8 mouse cellular contexts compared by ENCODE assay signal in genomic region chr11:6389483-6389921, GRCm38 (mm10). TPM values are rescaled to one million over a fixed set of nuclear protein-coding genes. Genes with fewer than 3 reads are reported as not detected.
A peak's percentile ranks its signal among the peaks of the same experiment; 100 is the strongest.
DNase-seq lines count a peak whose midpoint lies in the region; ATAC-seq and TF ChIP-seq lines count a peak whose summit lies in the region.

No protein-coding gene starts in this region.

- in situ Hi-C loops in ES-E14 (cut with MboI; ENCODE audit: low sequenced_read_pairs in 2 of 2, unreplicated experiment in 2 of 2), result no loop called here

- H3K36me3 ChIP-seq in ES-E14 (ENCODE audit: control insufficient read depth, insufficient read depth, low read length, poor library complexity, severe bottlenecking), result peaks cover 11% of the 10 kb centered on the region; the same call in 1 of the 2 replicates
- H3K36me3 ChIP-seq in erythroblast, embryonic 14.5 days (ENCODE audit: control insufficient read depth), result peaks cover 21% of the 10 kb centered on the region
- H3K36me3 ChIP-seq in kidney, postnatal 0 days (ENCODE audit: insufficient read depth, low read length), result 0 out of 2 replicates have a peak, but pooled peaks cover 5% of the 10 kb centered on the region
- H3K36me3 ChIP-seq in midbrain, embryonic 14.5 days (ENCODE audit: control insufficient read depth, insufficient read depth, low read length), result peaks cover 28% of the 10 kb centered on the region

- peaks cover 4 to 6% of the 10 kb centered on the region in 2 experiments; a peak in 3 of 4 replicates for H3K4me1 ChIP-seq in ES-E14 (ENCODE audit: control insufficient read depth in 2 of 2, insufficient read depth in 2 of 2, low read length in 2 of 2, poor library complexity in 1 of 2)
- H3K4me1 ChIP-seq in erythroblast, embryonic 14.5 days (ENCODE audit: control insufficient read depth), result peaks cover 37% of the 10 kb centered on the region
- H3K4me1 ChIP-seq in kidney, postnatal 0 days (replicated peaks; ENCODE audit: insufficient read depth, low read length), result peaks cover 15% of the 10 kb centered on the region
- peaks cover 20% of the 10 kb centered on the region for H3K4me1 ChIP-seq in midbrain, embryonic 14.5 days (ENCODE audit: control insufficient read depth, insufficient read depth, low read length)

- H3K27me3 ChIP-seq in erythroblast, embryonic 14.5 days (ENCODE audit: control insufficient read depth), result no peaks in the 10 kb centered on the region
- no peaks in the 10 kb centered on the region for H3K27me3 ChIP-seq in kidney, postnatal 0 days (ENCODE audit: insufficient read depth, low read length)
- H3K27me3 ChIP-seq in midbrain, embryonic 14.5 days (ENCODE audit: control insufficient read depth, insufficient read depth, low read length), result no peaks in the 10 kb centered on the region

- no peak; the same call in none of the 2 replicates for ATAC-seq in kidney, postnatal 0 days (replicated peaks; ENCODE audit: low FRiP score, low read depth)
- peak; percentile 65 for ATAC-seq in midbrain, embryonic 14.5 days (ENCODE audit: low FRiP score, low TSS enrichment)

- peak overlapping the region; percentile 42; the same call in 1 of the 2 replicates for H3K27ac ChIP-seq in ES-E14 (ENCODE audit: insufficient read depth, low read depth, low read length, poor library complexity, severe bottlenecking)
- peak overlapping the region; percentile 97 for H3K27ac ChIP-seq in kidney, postnatal 0 days
- H3K27ac ChIP-seq in midbrain, embryonic 14.5 days (replicated peaks; ENCODE audit: low read depth, low read length), result peak overlapping the region; percentile 93

- peak overlapping the region; percentile 90 for H3K4me2 ChIP-seq in kidney, postnatal 0 days (ENCODE audit: low read length)
- H3K4me2 ChIP-seq in midbrain, embryonic 14.5 days (ENCODE audit: low read length), result peak overlapping the region; percentile 78

- peak; percentile 20 for DNase-seq in embryo, embryonic 10 days (ENCODE audit: low spot score)
- no peak for DNase-seq in embryo, embryonic 10.5 days (ENCODE audit: low spot score)
- DNase-seq in ES-E14 (ENCODE audit: low read depth, low spot score), result no peak
- no peak for DNase-seq in kidney, postnatal 0 days (ENCODE audit: low spot score)
- DNase-seq in midbrain, embryonic 14.5 days, result peak; percentile 55
- DNase-seq in right cerebral cortex, adult 18-20 months, result no peak
- no peak for DNase-seq in gastrocnemius, adult 8-10 months (ENCODE audit: low spot score in 2 of 2)

- 2% methylated on average over 25 of the region's 43 CpGs for WGBS in kidney, postnatal 0 days
- under 1% methylated on average over 41 of the region's 43 CpGs for WGBS in midbrain, embryonic 14.5 days

- peak overlapping the region; percentile 83 to 100 for H3K4me3 ChIP-seq in ES-E14 (ENCODE audit: insufficient read depth in 1 of 2, low read depth in 1 of 2, low read length in 2 of 2, poor library complexity in 1 of 2, severe bottlenecking in 1 of 2)
- peak overlapping the region; percentile 91 for H3K4me3 ChIP-seq in erythroblast, embryonic 14.5 days (replicated peaks)
- peak overlapping the region; percentile 74 for H3K4me3 ChIP-seq in kidney, postnatal 0 days (replicated peaks; ENCODE audit: low read depth, low read length)
- peak overlapping the region; percentile 98 for H3K4me3 ChIP-seq in midbrain, embryonic 14.5 days (replicated peaks; ENCODE audit: low read depth, low read length)

- H3K9ac ChIP-seq in ES-E14 (ENCODE audit: insufficient read depth, low read depth, low read length, poor library complexity, severe bottlenecking), result peak overlapping the region; percentile 86
- H3K9ac ChIP-seq in kidney, postnatal 0 days (ENCODE audit: low read depth, low read length), result peak overlapping the region; percentile 89
- H3K9ac ChIP-seq in midbrain, embryonic 14.5 days (replicated peaks; ENCODE audit: low read length), result peak overlapping the region; percentile 97

- no peak for TF ChIP-seq CTCF in kidney, postnatal 0 days (IDR thresholded peaks at IDR 0.05; ENCODE audit: low read depth)

- no peaks in the 10 kb centered on the region for H3K9me3 ChIP-seq in ES-E14 (ENCODE audit: control insufficient read depth, insufficient read depth, low read depth, low read length)
- H3K9me3 ChIP-seq in erythroblast, embryonic 14.5 days (ENCODE audit: control insufficient read depth, low read length), result no peaks in the 10 kb centered on the region
- H3K9me3 ChIP-seq in kidney, postnatal 0 days (replicated peaks; ENCODE audit: low read length), result no peaks in the 10 kb centered on the region
- no peaks in the 10 kb centered on the region for H3K9me3 ChIP-seq in midbrain, embryonic 14.5 days (ENCODE audit: control insufficient read depth, low read length)

TF ChIP-seq in ES-E14, 5 proteins besides CTCF, POLR2A, EP300 and RAD21:
- TF ChIP-seq ZC3H11A (IDR thresholded peaks at IDR 0.05; ENCODE audit: borderline replicate concordance, low read depth, low read length), result no peak
- no peak for TF ChIP-seq CHD2 (IDR thresholded peaks at IDR 0.05; ENCODE audit: low read depth, low read length)
- TF ChIP-seq ZNF384 (IDR thresholded peaks at IDR 0.05; ENCODE audit: low read depth, low read length), result no peak
- TF ChIP-seq MAFK (IDR thresholded peaks at IDR 0.05; ENCODE audit: insufficient read depth, low read depth, low read length), result no peak
- no peak for TF ChIP-seq HCFC1 (IDR thresholded peaks at IDR 0.05; ENCODE audit: borderline replicate concordance, insufficient read depth, low read length)

RNA-seq across cellular contexts. Expression of gene Zmiz2, which starts 0.6 kb away (rescaled TPM):
- total RNA-seq in ES-E14 (2012; rRNA removed), result 19.6 and 22.6 TPM in 2 replicates
- polyA plus RNA-seq in erythroblast, embryonic 14.5 days (2012), result 13.1 and 13.2 TPM in 2 replicates
- polyA plus RNA-seq in kidney, postnatal 0 days (2015; fragmentation: Nextera tagmentation; extraction: Ambion mirVana), result 9.9 TPM in 2 replicates
- 41.6 and 42.6 TPM in 2 replicates for polyA plus RNA-seq in midbrain, embryonic 14.5 days (2014; fragmentation: Nextera tagmentation; extraction: Ambion mirVana)
- 10 to 100 TPM; 50.7 to 65.8 (median 53.6) TPM for total RNA-seq in gastrocnemius, adult 8-10 months (2022)

RNA-seq across cellular contexts. Expression of gene Ppia, which starts 25.7 kb away (rescaled TPM):
- total RNA-seq in ES-E14 (2012; rRNA removed), result 4,715 and 6,168 TPM in 2 replicates
- 5.4 and 5.5 TPM in 2 replicates for polyA plus RNA-seq in erythroblast, embryonic 14.5 days (2012)
- 5,621 and 5,791 TPM in 2 replicates for polyA plus RNA-seq in kidney, postnatal 0 days (2015; fragmentation: Nextera tagmentation; extraction: Ambion mirVana)
- polyA plus RNA-seq in midbrain, embryonic 14.5 days (2014; fragmentation: Nextera tagmentation; extraction: Ambion mirVana), result 3,781 and 4,177 TPM in 2 replicates
- 100 to 1,000 TPM; 189 to 256 (median 213) TPM for total RNA-seq in gastrocnemius, adult 8-10 months (2022)

RNA-seq across cellular contexts. Expression of gene H2afv, which starts 54.7 kb away (rescaled TPM):
- 192 and 294 TPM in 2 replicates for total RNA-seq in ES-E14 (2012; rRNA removed)
- 4.5 and 8.0 TPM in 2 replicates for polyA plus RNA-seq in erythroblast, embryonic 14.5 days (2012)
- 441 and 458 TPM in 2 replicates for polyA plus RNA-seq in kidney, postnatal 0 days (2015; fragmentation: Nextera tagmentation; extraction: Ambion mirVana)
- 341 and 379 TPM in 2 replicates for polyA plus RNA-seq in midbrain, embryonic 14.5 days (2014; fragmentation: Nextera tagmentation; extraction: Ambion mirVana)
- total RNA-seq in gastrocnemius, adult 8-10 months (2022), result 10 to 100 TPM; 47.7 to 58.3 (median 56.0) TPM

Comparison
In these comparisons a context has a peak if more than half of its experiments do, and no peak if none do; other contexts are left out.
1. DNase-seq: peak in embryo, embryonic 10 days (single experiment) and midbrain, embryonic 14.5 days (single experiment); none in embryo, embryonic 10.5 days (single experiment), ES-E14 (single experiment), kidney, postnatal 0 days (single experiment), right cerebral cortex, adult 18-20 months (single experiment) and gastrocnemius, adult 8-10 months (0 of 2).
2. H3K27ac ChIP-seq: peak in every context shown above with its lines; median percentile 97 in kidney, postnatal 0 days; 93 in midbrain, embryonic 14.5 days; 42 in ES-E14.
3. RNA of gene Ppia, which starts 25.7 kb away (polyA plus RNA-seq): 5,621 to 5,791 TPM in kidney, postnatal 0 days and 3,781 to 4,177 TPM in midbrain, embryonic 14.5 days; 5.4 to 5.5 TPM in erythroblast, embryonic 14.5 days; every median in the first group is over 100 times any median in the second.
4. RNA of gene H2afv, which starts 54.7 kb away (polyA plus RNA-seq): 441 to 458 TPM in kidney, postnatal 0 days and 341 to 379 TPM in midbrain, embryonic 14.5 days; 4.5 to 8.0 TPM in erythroblast, embryonic 14.5 days; every median in the first group is over 10 times any median in the second.
5. Peak in every context shown above with its lines, with median percentiles within 50 percentile points of each other: H3K4me3 ChIP-seq and H3K9ac ChIP-seq.